Mouse (Mus musculus): ENCODE data around the gene Sdk1.

Gene Sdk1

DNA sequence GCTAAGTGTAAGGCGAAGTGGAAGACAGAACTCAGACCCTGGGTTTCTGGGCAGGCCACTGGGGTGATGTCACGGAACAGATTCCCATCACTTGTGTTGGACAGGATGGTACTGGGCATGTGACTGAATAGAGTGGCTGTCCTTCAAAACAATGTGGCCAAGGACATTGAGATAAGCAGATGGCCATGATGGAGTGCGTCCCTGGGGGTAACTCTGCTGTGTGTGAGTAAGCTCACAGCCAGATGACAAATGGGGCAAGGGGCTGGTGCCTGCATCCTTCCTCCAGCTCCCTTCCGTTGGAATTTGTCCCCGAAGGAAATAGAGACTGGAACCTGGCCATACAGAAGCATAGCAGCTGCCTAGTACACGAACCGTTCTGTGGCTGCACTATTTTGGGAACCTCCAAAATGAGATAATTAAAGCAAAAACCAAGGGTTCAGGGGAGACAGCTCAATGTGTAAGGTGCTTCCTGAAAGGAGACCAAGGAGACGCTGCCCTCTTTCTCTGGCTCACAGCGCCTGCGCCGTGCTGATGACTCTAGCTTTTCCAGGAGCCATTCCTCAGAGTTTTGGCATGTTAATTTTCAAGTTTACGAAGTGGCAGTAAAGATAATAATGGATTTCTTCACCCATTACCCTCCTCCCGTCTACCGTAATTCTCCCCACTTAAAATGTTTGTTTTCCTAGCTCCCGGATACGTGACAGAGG lies 661.4 kb downstream of the Sdk1 start:
- DNase-seq: no peak

DNA sequence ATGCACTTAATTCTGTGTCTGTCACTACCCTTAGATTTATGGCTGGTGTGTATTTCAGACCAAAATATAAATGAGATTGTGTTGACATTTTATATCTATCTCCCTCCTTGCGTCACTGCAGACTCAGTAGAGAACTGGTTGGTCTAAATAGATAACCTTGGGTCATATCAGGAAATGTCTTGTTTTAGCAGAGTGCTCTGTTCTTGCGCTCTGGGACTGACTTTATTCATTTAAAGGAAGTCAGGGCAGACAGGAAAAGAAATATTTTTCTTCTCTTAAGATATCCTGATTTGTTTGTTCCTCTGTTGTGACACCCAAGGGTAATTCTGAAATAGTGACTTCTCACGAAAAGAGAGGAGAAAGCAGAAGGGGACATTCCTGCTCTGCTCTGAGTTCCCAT lies 669.2 kb downstream of the Sdk1 start:
- no peak for DNase-seq

DNA sequence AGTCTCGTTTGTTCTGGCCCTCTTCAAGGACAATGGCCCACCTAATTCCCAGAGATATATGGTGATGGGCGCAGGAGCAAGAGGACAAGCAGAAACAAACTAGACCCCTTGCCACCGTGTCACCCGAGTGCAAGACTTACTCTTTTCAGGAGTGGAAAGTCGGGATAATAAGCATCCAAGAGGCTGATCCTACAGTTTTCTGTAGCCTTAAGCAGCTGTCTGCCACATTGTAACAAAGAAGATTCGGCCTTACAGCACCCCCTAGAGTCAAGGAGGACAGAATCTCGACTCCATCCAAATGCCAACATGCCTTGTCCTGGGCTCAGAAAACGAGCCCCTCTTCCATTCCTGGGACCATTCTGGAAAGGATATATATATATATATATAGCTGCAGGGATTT lies 669.6 kb downstream of the Sdk1 start:
- no peak for DNase-seq

DNA sequence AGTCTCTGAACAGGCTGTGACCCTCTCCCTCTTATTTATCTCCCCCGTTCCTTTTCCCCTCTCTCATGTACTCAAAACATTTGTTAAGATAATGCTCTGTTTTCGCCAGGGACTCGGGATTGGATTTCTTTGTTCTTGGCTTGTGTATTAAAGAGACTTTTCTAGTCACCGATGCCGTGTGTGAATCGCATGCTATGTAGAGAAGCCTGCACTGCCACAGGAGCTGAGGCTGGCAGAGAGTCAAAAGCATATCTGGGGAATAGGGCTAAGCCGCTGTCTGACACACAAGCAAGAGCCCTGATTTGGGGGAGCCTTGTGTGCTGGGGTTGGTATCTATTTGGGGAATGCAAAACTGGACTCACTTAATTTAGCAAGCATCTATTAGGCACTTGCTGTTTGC lies 671.6 kb downstream of the Sdk1 start:
- DNase-seq: no peak

DNA sequence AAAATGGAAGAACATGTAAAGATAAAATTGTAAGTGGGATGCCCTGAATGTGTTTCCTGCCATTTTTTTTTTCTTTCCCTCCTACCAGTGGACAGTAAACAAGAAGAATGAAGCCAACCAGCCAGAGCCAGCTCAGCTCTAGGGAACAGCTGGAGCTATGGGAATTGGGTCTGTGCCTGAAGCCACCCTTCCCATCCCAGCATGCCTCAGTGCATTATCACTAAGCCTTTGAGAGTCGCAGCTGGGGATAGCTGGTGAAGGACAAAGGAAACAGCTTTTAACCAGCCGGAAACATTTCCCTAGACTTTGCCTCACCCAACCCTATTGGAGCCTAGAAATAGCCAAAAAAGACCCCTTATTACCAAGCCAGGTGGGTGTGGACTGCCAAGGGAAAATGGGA lies 675.7 kb downstream of the Sdk1 start:
- DNase-seq: no peak

DNA sequence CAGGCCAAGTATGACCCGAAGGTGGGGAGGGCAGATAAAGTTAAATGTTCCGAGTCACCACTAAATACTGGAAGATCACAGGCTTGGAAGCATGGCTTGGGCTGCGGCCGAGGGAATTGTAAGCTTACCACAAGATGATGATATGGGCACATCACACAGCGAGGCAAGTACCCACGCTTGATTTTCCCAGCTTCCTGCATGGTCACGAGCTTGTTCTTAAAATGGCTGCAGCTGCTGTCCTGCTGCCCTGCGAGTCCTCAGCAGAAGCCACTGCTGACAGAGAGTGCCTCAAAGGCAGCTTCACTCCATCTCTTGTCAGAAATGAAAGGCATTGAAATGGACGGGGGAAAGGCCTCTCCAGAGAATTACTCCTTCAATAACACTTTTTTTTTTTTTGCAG lies 697.7 kb downstream of the Sdk1 start:
- no peak for DNase-seq

DNA sequence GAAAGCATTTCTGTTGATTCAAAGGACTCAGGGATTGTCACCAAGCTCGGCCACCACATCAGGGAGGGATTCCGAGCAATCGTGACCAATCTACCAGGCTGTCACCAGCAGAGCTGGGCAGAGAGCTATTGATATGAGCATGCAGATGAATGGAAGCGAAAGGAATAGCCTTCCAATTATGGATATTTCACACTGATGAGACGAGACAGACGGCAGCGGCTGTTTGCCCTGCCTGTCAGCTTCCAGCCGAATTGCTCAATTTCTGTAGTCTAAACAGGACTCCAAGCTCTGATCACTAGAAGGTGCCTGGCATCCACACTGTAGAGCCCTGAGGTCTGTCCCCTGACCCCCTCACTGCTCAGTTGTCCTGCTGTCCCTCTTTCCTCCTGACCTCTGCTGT lies 699.3 kb downstream of the Sdk1 start:
- DNase-seq: no peak

DNA sequence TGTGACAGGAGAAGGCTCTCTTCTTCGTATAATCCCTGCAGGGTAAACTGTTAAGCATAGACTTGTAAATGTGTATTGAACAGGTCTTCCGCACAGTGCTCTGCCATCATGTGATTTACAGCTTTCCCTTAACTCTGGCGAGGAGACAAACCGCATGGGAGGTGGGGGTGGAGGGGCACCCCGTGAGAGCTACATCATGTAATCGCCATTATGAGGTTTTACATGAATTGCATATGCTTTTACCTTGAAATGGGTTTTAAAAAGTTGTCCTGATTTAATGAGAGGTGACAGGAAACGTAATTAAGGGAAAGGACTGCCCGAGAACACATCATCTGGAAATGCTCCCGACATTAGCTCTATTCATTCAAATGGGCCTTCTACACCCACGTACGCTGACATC lies 709.5 kb downstream of the Sdk1 start:
- no peak for DNase-seq

DNA sequence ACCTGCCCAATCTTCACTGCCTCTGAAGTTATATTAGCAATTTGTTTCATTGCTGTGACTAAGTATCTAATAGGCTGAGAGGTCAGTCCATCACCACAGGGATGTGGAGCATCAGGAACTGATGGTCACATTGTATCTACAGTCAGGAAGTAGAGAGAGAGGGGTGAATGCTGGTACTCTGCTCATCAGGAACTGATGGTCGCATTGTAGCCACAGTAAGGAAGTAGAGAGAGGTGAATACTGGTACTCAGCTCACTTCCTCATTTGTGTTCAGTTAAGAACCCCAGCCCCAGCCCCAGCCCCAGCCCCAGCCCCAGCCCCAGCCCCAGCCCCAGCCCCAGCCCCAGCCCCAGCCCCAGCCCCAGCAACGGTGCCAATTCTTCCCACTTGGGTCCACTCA lies 711.0 kb downstream of the Sdk1 start:
- no peak for DNase-seq

DNA sequence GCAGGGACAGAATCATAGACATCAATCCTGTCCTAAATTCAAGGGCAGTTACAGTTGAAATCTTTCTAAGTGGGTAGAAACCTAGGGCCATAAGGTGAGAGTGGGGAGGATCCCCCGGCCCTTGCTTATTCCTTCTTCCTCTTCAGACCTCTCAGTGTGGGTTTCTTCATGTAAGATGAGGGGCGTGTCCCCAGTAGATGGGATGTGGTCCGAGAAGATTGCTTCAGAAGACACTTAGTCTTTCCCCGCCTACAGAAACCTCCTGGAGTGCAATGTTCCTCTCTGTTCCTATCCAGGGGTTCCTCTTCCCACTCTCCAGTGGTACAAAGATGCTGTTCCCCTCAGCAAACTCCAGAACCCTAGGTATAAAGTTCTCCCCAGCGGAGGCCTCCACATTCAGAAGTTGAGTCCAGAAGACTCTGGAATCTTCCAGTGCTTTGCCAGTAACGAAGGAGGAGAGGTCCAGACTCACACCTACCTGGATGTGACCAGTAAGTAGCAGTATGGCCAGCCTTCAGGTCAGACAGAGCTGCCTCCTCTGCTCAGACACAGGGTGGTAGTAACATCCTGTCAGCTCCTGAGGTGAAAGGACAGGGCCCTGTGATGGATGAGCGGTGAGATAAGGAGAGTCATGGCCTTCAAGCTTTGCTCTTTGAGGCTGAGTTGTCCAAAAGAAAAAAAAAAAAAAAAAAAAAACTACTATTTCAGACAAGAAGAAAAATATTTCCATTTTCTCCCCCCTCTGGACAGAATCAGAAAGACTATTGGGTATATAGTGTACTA lies 711.6 kb downstream of the Sdk1 start:
- no peak for DNase-seq

DNA sequence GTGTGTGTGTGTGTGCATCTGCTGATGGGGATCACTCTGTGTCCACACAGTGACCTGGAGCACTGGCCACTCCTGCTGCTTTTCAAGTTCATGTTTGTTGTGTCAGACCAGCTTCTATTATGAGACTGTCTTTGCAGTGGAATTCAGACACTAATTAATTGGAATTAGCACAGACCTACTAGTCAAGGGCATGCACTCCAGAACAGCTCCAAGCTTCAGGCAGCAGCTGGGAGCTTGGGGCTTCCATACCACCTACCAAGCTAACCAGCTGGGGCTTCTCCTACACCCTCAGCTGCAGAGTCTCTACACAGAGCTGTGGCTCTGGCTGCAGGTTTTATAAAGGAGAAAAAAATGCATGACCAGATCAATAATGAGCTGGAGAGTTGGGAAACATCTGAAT lies 729.8 kb downstream of the Sdk1 start:
- DNase-seq: no peak

DNA sequence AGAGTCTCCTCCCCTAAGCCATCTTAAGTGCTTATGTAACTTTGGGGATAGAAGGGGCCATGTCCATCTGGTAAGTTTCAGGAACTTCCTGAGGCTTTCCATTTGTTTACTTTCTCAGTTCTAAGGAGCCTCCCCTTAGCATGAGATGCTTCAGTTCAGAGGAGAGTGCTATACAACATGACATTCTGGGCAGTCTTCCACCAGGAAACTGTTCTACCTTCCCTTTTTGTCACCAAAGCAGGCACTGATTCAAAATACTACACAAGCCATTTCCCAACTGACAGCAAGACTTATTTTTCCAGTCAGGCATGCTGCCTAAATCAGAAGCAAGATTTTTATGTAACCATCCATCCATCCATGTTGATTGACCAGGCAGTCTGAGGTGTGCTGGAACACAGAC lies 738.2 kb downstream of the Sdk1 start:
- DNase-seq: no peak

DNA sequence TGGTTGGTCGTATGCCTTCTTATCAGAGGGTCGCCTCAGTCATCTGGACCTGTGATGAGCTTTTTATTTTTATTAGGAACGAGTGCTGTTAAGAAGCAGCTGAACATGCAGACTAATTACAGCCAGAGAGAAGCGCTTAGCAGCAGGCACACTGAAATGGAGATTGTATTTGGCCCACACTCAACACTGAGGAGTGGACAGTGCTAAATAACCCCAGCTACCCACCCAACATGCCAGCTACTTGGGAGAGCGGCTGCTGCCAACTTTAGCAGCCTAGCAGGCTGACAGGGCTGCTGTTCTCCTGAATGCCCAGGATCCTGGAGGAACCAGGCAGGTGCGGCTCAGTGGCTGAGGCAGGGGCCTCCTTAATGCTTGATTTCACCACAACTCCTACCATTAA lies 739.5 kb downstream of the Sdk1 start:
- no peak for DNase-seq

DNA sequence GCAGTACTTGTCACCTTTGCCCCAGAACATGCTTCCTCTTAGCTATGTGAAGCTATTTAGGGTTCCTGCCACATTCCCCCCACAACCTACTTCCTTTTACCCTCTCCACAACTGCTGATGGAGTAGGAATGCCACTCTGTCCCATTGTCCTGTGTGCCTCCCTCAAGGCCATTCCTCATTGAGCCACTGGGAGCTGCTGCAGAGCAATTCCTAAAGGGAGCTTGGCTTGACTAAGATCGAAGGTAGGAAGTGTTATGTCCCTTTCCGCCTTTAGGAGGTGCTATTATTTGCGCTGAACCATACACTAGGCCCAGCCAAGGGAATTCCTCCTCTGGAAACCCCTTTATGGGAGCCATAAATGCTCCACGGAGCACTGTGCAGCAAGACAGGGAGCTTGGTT lies 743.0 kb downstream of the Sdk1 start:
- DNase-seq: no peak

DNA sequence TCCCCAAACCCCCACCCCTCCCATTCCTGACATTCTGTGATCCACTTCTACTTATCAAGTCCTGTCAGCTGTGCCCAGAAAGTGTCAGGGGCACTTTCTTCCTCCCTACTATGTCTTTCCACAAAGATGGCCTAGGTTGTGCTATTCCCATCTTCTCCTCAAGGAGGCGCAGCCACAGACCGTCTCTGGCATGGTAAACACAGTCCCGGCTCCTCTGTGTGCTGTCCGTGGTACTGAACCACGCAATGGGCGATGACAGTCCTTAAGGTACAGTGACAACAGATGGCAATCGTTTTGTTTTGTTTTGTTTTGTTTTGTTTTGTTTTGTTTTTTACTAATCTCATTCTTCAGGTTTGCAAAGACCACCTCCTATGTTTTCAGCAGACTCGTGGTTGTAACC lies 743.7 kb downstream of the Sdk1 start:
- DNase-seq: peak; percentile 17

DNA sequence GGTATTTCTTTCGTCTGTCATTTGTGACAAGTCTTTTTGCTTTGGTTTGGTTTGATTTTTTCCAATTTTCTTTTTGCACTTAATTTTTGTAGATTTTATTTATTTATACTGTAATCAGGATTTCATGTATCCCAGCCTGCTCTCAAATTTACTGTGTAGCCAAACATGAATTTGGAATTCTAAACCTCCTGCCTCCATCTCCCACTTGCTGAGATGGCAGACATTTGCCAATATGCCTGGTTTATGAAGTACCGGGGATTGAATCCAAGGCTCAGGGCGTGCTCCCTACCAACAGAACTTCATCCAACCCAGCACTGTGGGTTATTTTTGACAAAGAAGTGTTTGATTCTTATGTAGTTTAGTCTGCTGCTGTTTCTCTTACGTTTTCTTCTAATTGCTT lies 744.3 kb downstream of the Sdk1 start:
- DNase-seq: no peak

DNA sequence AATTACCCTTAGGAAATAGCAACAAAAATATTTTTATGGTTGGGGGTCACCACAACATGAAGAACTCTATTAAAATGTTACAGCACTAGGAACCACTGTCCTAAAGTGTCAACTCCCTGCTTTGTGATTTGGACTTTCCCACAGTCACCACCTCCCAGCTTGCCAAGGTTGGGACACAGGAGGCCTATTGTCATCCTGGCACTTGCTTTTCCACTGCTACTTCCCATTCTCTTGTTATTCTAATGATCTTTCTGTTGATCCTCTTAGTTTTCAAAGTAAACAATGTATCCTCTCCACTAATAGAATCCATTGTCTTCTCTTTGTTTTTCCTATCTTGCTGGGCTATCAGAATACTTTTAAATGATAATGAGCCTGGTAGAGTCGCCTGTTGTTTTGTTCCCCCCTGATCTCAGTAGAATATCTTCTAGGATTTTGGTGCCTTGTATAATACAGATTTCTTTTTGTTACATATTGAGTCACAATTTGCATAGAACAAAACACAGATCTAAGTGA lies 746.1 kb downstream of the Sdk1 start:
- no peak for DNase-seq

DNA sequence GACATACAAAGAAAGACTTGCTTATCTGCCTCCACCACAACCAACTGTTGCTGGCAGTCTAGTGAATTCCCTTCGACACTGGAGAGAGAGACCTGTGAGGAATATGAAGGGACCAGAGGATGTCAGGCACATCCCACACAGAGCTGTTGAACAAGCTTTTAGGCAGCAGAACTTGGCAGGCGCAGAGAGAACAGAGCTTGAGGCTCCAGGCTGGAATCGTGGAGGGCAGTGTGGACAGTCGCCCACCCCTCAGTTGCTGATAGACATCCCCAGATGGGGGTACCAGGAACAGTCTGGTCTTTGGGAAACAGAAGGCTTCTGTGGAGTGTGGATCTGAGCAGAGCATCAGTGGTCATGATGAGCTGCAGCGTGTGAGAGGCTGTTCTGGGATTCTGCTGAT lies 747.4 kb downstream of the Sdk1 start:
- no peak for DNase-seq

DNA sequence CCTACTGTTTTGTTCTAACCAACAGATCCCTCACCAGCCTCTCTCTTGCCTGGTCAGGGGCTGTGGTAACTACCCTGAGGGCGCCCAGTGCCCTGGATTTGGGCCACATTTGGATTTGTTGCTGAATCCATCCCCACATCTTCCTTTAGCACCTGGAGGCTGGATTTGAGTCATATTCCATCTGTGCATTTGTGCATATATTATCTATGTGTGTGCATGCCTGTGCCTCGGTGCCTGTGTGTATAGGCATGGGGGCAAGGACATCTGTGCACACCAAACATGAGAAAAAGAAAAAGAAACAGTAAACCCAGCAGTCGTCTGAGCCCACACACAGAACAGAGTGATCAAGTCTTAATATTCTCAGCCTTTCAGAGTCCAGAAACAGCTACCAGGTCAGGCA lies 752.9 kb downstream of the Sdk1 start:
- DNase-seq: no peak

DNA sequence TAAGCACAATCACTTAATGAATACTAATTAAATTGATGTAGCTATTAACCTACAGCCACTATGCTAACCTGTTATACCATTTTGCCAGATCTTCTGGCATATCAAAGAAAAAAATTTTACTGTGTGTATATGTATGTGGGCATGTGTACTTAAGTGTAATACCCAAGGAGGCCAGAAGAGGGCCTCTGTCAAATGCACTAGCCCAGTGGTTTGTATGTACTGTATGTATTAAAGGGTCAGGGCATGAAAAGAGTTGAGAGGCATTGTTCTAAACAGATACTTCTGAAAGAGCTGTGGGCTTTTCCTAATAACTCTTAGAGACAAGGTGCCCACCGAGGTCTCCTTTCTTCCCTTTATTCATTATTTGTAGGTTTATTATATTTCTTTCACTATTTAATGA lies 759.0 kb downstream of the Sdk1 start:
- no peak for DNase-seq

DNA sequence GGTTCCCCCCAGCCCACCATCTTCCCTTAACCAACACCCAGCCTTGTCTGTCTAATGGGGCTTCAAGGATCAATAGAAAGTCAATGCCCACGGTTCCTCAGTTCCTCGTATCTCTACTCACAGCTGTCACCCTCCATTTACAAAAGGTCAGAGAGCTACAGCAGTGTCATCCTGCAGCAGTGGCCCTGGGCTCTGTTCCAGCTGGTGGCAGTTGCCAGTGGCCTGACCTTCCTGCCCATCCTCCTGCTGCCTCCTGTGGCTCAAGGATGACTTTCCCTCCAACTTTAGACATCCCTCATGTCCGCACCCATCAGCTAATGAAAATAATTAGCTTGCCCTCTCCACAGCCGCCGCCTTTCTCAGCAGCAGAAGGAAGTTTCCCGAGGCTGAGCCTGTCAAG lies 759.8 kb downstream of the Sdk1 start:
- DNase-seq: no peak

DNA sequence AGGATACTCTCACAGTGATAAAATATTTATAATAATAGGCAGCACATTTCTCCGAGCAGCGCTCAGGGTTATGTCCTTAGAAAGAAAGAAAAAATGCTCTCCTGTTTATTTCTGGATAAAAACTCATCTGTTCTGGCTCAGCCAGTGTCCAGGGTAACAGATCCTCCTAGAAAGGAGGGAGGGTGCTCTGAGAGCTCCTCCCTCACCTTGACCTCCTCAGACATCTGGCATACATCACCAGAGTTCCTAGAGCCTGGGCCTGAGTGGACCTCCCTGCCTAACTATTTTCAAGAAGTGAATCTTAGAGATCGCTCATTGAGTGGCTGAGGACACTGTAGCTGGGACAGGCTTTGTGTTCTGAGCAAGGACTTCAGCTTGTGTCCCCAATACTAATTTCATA lies 760.7 kb downstream of the Sdk1 start:
- no peak for DNase-seq

DNA sequence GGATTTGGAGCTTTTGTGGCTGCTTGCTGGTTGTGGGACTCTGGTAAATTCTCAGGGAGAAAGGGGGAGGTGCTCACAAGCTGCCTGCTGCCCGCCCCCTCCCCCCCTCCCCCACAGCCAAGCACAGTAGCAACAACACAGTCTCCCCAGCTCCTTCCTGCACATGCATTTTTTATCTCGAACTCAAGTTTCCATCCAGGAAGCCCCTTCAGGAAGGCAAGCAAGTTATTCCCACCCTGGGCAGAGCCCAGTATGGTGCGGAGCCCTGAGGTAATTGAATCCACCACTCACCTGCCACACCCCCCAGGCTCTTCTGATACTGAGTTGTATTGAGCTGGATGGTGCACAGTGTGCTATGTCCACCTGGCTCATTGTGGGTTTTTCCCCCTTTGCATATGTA lies 768.9 kb downstream of the Sdk1 start:
- DNase-seq: no peak

DNA sequence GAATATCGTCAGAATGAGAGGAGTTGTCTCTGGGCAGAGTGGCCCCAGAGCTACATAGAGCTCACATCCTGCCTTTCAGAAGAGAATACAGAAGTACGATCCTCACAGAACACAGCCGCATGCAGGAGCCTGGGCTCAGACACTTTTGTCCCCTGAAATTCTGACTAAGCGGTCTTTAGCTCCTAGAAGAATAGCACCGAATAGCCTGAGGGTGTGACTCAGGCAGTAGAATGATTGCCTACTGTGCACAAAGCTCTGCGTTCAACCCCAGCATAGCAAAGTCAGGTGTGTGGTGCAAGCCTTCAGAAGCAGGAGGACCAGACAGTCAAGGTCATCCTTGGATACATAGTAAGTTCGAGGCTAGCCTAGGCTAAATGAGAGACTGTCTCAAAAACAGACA lies 775.7 kb downstream of the Sdk1 start:
- DNase-seq: no peak
